Mouse (Mus musculus): ENCODE measurements at regions not wholly inside any gene's neighbourhood (a gene's known extent, or its start where the extent isn't known, plus 50 kb on each side); places are given as distances from the start of the nearest gene placed in this dataset.

- DNase-seq: no peak
Measured at GRCm38 (mm10) chr2:159032147-159032546, 237.5 kb downstream of the Dhx35 start.

GRCm38 (mm10) chr2:159039916-159040315 is 245.3 kb downstream of the Dhx35 start:
- no peak for DNase-seq

- DNase-seq: no peak
Measured at GRCm38 (mm10) chr2:159053534-159053933, 258.9 kb downstream of the Dhx35 start.

DNA sequence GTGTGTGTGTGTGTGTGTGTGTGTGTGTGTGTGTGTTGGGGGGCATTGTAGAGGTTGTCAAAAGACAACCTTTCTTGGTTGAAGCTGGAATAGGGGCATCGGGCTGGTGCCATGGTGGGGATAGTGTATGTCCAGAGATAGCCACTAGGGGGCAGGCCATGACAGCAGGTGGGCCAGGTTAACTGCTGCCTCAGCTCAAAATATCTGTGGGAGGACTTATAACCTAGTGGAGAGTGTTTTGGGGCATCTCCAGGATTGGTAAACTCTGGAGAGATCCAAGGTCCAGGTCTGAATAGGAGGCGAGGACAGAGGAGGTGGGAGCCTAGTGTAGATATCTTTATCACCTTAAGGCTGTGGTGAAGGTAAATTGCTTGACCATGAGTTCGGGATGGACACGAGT is 259.3 kb downstream of the Dhx35 start:
- DNase-seq: peak; percentile 60

DNA sequence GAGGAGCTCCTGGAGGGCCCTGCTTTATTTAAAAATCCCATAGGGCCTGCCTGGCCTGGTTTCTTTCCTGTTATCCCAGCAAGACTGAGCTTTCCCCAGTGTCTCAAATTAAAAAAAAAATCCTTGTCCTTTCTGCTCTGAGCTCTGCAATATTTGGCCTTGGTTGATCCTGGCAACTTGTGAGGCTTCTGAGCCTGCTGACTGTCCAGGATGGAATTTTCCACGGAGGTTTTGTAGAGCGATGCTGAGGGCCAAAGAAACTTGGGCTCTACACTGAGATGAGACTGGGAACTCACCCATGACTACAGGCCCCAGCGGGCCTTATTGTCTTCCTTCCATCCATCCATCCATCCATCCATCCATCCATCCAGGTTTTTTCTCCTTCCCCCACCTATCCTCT is 259.8 kb downstream of the Dhx35 start:
- no peak for DNase-seq

GRCm38 (mm10) chr2:159055780-159056179 is 261.2 kb downstream of the Dhx35 start:
- DNase-seq: no peak

- DNase-seq: no peak
Measured at GRCm38 (mm10) chr2:159056960-159057359, 262.4 kb downstream of the Dhx35 start.

- DNase-seq: no peak
Measured at GRCm38 (mm10) chr2:159057506-159057905, 262.9 kb downstream of the Dhx35 start.

GRCm38 (mm10) chr2:159062266-159062665 is 267.7 kb downstream of the Dhx35 start:
- DNase-seq: no peak

DNA sequence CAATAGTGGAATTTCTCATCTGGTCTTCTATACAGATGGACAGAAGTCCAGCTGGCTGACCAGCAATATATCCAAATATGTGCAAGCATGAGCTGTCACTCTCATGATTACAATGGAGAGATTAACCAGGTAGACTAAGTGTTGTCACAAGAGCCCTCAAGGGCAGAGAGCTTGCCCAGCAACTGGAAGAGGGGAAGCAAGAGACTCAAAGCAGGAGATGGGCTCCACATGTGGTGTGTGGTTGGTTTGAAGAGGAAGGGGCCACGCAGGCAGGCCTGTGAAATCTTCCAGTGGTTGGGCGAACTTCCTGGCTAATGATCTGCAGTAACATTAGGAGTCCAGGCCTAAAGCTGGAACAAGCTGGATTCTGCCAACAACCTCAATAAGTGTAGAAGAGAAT is 268.1 kb downstream of the Dhx35 start:
- no peak for DNase-seq

- no peak for DNase-seq
Measured at GRCm38 (mm10) chr2:159064403-159064970, 269.9 kb downstream of the Dhx35 start.

- DNase-seq: no peak
Measured at GRCm38 (mm10) chr2:159067506-159067905, 272.9 kb downstream of the Dhx35 start.

DNA sequence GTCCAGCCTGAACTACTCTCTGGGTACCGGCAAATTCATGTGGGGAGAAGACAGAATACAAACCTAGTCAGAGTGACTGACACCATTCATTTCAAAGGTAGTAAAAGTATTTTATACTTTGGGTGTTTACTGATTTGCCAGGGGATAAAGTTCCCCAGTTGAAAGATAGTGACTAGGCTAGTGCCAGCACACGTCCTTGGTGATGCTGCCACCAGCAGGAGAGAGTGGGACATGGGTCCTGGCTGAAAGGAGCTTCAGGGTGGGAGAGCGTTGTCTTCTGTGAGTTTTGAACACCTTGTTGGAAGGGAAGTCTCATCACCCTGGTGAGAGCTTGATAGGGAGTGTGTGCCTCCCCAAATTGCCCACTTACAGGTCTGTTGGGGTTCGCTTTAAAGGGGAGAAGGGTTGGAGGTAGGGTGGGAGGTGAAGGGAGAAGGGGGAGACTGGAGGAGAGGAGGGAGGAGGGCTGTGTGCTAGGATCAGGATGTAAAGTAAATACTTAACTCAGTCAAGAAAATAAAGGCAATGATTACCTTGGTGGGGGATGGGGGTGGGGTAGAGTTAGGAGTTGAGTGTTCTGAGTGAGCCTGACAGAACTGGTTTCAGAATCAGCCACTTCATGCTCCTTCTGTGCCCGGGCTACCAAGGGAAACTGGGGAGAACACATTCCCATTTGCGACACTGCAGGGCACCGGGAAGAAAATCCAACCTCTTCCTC is 273.9 kb downstream of the Dhx35 start:
- DNase-seq: no peak

DNA sequence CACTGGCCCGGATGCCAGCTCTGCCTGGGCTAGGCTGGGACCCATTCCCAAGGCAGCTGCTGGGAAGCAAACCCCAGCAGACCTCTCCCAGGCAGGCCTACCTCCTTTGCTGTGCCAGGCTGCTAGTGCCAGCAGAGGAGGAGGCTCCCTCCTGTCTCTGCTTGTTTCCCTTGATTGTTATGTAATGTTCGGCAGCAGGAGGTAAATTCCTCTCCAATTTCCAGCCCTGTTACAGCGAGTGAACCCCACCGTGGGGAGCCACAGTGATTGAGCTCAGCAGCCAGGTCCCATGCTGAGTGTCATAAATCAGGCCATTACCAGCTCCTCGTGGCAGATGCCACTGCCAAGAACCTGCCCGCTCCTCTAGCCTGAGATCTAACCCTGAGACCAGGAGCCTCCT is 274.6 kb downstream of the Dhx35 start:
- peak; percentile 39 for DNase-seq

DNA sequence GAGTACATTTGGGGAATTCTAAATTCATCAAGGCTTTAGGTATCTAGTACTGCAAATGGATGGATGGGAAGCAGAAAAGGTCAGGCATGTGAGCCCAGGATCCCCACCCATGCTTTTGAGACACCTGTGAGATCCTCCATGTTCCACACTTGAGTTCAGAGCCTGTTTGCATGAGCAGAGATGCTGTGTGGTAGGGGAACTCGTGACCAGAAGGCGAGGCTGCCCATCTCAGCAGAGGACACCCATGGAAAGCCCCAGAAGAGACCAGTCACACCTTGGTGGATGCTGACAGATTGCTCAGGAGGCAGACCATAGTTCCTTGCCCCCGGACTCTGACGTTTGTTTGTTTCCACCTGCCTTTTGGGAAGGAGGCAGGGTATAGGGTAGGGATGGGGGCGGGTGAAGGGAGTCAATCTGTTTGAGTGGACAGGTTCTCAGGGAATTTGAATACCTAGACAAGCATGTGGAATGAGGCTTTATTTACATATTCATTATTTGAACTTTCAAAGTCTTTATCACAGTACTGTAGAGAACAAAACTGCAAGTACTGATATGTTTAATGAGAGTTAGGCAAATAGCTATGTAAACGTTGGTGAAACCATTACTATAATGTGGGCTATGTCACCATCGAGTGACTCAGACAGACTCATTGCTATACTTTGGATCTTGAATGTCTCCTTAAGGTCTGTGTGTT is 278.5 kb downstream of the Dhx35 start:
- DNase-seq: no peak

DNA sequence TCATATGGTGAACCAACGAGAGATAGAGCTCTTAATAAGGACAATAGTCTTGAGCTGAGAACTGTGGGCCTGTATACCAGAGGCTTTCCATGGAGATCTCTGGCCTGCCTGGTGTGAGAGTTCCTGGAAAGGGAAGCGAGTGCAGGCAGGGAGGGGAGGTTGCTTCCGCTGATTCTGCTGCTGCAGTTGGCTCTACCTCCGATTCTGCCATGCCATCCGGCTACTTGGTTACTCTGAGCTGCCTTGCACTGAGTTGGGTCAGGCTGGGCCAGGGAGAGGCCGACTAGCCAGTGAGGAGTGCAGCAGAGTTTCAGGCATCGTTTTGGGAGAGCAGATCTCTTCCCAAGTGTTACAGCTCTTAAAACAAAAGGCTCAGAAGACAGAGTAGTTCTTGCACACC is 285.2 kb downstream of the Dhx35 start:
- DNase-seq: no peak

- DNase-seq: no peak
Measured at GRCm38 (mm10) chr2:159080784-159081544, 286.4 kb downstream of the Dhx35 start.

- no peak for DNase-seq
Measured at GRCm38 (mm10) chr2:159086836-159087235, 292.2 kb downstream of the Dhx35 start.

DNA sequence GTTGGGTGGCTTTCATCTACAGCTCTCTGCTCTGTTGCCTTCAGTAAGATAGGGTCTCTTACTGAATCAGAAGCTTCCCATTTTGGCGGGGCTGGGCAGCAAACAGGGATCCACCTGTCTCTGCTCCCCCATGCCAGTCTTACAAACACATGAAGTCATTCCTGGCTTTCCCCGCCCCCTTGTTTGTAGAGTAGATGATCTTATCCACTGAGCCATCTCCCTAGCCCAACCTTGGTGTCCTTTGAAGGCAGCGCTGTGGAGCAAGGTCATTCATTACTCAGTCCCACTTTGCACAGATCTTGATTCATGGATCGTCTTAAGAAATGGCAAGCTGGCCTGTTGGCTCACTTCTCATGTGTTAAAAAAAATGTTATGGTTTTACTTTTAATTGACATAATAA is 293.6 kb downstream of the Dhx35 start:
- DNase-seq: no peak

- no peak for DNase-seq
Measured at GRCm38 (mm10) chr2:159096667-159097066, 302.1 kb downstream of the Dhx35 start.

DNA sequence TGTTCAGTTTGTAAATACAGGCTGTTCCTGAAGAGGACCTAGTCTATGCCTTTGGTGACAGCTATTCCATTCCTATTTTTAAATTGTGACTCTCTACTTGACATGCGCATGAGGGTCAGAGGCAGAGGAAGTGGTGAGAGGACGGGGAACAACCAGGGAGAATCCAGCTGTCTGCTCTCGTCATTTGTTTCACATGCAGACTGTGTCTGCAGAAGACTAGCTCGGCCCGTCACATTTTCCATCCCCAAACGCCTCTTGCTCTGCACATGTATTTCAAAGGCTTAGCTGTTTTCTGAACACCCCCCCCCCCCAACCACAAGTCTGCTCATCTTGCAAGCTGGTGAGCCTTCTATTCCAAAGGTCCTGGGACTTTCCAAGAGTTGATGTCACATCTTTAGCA is 339.4 kb downstream of the Dhx35 start:
- DNase-seq: no peak

DNA sequence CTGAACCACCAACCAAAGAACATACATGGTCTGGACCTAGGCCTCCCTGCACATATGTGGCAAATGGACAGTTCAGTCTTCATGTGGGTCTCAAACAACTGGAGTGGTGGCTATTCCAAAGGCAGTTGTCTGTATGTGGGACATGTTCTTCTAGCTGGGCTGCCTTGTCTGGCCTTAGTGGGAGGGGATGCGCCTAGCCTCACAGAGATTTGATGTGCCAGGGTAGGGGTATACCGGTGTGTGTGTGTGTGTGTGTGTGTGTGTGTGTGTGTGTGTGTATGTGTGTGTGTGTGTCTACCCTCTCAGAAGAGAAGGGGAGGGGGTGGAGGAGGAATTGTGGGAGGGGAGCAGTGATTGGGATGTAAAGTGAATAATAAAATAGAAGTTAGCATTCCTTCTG is 344.0 kb downstream of the Dhx35 start:
- DNase-seq: no peak

GRCm38 (mm10) chr2:159145980-159146379 is 351.4 kb downstream of the Dhx35 start:
- DNase-seq: no peak

DNA sequence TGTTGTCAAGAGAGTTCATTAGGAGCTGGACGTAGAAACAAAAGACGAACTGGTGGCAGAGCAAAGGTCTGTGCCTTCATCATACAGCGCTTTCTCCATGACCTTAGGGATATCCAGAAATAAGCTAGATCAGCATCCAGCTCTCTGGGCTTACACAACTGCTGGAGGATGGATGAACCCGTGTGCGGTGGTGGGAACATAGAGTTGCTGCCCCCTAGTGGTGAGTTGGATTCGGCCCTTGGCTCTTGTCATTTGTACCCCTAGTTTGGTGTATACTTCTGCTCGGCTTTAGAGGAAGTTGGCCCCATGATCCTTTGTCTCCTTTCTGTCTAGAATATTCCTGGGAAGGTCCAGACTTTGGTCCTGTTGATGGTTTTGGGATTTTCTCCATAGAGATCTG is 369.4 kb downstream of the Dhx35 start:
- peak; percentile 35 for DNase-seq

Data from right cerebral cortex, adult 18-20 months (tissue).